ENCODE assay signal across 6 mouse cellular contexts in the genomic region with DNA sequence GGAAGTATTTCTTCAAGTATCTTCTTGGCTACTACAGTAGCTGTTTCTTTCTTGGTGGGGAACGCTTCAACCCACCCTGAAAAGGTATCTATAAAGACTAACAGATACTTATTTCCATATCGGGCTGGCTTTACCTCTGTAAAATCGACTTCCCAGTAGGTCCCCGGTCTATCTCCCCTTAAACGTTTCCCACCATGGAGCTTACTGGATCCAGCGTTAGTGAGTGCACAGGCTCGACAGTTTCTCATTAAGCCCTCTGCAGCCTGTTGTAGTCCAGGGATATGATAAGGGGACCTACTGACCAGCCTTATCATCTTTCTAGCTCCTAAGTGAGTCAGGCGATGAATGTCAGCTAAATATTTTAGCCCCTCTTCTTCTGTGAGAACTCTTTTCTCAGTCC.
DNase-seq lines count a peak whose midpoint lies in the region; ATAC-seq and TF ChIP-seq lines count a peak whose summit lies in the region.
"Not testable (repeated sequence)": the region's sequence is repeated elsewhere in the genome, so short reads cannot be mapped to it uniquely, and the experiment has no call there.

No protein-coding gene starts in this region.

- H3K27me3 ChIP-seq in embryonic facial prominence, embryonic 14.5 days (replicated peaks; ENCODE audit: control insufficient read depth, insufficient read depth, low read length); liver, embryonic 11.5 days (replicated peaks; ENCODE audit: control insufficient read depth, insufficient read depth, low read length); stomach, postnatal 0 days (ENCODE audit: control insufficient read depth, insufficient read depth, low read length): not testable (repeated sequence)

- H3K4me2 ChIP-seq in embryonic facial prominence, embryonic 14.5 days (ENCODE audit: low read depth, low read length); liver, embryonic 11.5 days; stomach, postnatal 0 days (replicated peaks; ENCODE audit: low read depth): not testable (repeated sequence)

- H3K4me1 ChIP-seq in embryonic facial prominence, embryonic 14.5 days (ENCODE audit: control insufficient read depth, insufficient read depth, low read length); liver, embryonic 11.5 days (replicated peaks; ENCODE audit: control insufficient read depth, insufficient read depth, low read length); stomach, postnatal 0 days (replicated peaks; ENCODE audit: control insufficient read depth, insufficient read depth): not testable (repeated sequence)

- not testable (repeated sequence) for ATAC-seq in embryonic facial prominence, embryonic 14.5 days (ENCODE audit: low read depth); liver, embryonic 11.5 days (replicated peaks; ENCODE audit: low FRiP score); stomach, postnatal 0 days (ENCODE audit: low FRiP score, low TSS enrichment)

- peaks cover 79% of the 10 kb centered on the region for H3K9me3 ChIP-seq in embryonic facial prominence, embryonic 14.5 days (ENCODE audit: control insufficient read depth, low read length)
- H3K9me3 ChIP-seq in liver, embryonic 11.5 days (ENCODE audit: control insufficient read depth, low read length) = peaks cover 79% of the 10 kb centered on the region
- H3K9me3 ChIP-seq in stomach, postnatal 0 days (ENCODE audit: control insufficient read depth, low read length) = peaks cover 68% of the 10 kb centered on the region

- DNase-seq in brain, embryonic 14.5 days (ENCODE audit: low read depth) = peak; percentile 0
- peak; percentile 0 for DNase-seq in embryonic facial prominence, embryonic 14.5 days (ENCODE audit: low spot score)
- DNase-seq in induced T-regulatory cell, adult 2 months (ENCODE audit: low read depth) = peak; percentile 0
- peak; percentile 31 for DNase-seq in liver, embryonic 11.5 days (ENCODE audit: low spot score)
- peak; percentile 0 for DNase-seq in naive thymus-derived CD4-positive, alpha-beta T cell, adult 2 months (ENCODE audit: low read depth)
- DNase-seq in stomach, postnatal 0 days (ENCODE audit: low spot score) = peak; percentile 12

- not testable (repeated sequence) for H3K9ac ChIP-seq in embryonic facial prominence, embryonic 14.5 days (ENCODE audit: low read depth, low read length); liver, embryonic 11.5 days (ENCODE audit: low read depth, low read length); stomach, postnatal 0 days (ENCODE audit: low read length)

- not testable (repeated sequence) for TF ChIP-seq POLR2A in brain, embryonic 14.5 days (IDR thresholded peaks at IDR 0.05; ENCODE audit: borderline replicate concordance, extremely low read depth, insufficient read depth, insufficient read length, poor library complexity, severe bottlenecking)

- not testable (repeated sequence) for H3K27ac ChIP-seq in embryonic facial prominence, embryonic 14.5 days (replicated peaks; ENCODE audit: low read depth, low read length); liver, embryonic 11.5 days (ENCODE audit: low read depth, low read length); stomach, postnatal 0 days (replicated peaks)

- H3K4me3 ChIP-seq in embryonic facial prominence, embryonic 14.5 days (ENCODE audit: low read depth, low read length); liver, embryonic 11.5 days (ENCODE audit: low read depth, low read length); stomach, postnatal 0 days (ENCODE audit: low read depth, low read length): not testable (repeated sequence)

- not testable (repeated sequence) for H3K36me3 ChIP-seq in embryonic facial prominence, embryonic 14.5 days (ENCODE audit: control insufficient read depth, insufficient read depth, low read length); stomach, postnatal 0 days (ENCODE audit: control insufficient read depth, insufficient read depth, low read length)
- peaks cover 24% of the 10 kb centered on the region for H3K36me3 ChIP-seq in liver, embryonic 11.5 days (ENCODE audit: control insufficient read depth, insufficient read depth, low read length)

- not testable (repeated sequence) for TF ChIP-seq EP300 in stomach, postnatal 0 days (optimal IDR thresholded peaks at IDR 0.05)

- 75% methylated on average over 8 of the region's 8 CpGs for WGBS in embryonic facial prominence, embryonic 14.5 days
- WGBS in liver, embryonic 11.5 days = 72% methylated on average over 8 of the region's 8 CpGs
- 76% methylated on average over 8 of the region's 8 CpGs for WGBS in stomach, postnatal 0 days

- TF ChIP-seq CTCF in brain, embryonic 14.5 days (IDR thresholded peaks at IDR 0.05; ENCODE audit: borderline replicate concordance, extremely low read depth, insufficient read depth, insufficient read length); stomach, postnatal 0 days (IDR thresholded peaks at IDR 0.05; ENCODE audit: low read depth): not testable (repeated sequence)
